ENCODE assay signal across 25 mouse cellular contexts in genomic region chr3:157627407-157627806, GRCm38 (mm10).
DNase-seq lines count a peak whose midpoint lies in the region; ATAC-seq and TF ChIP-seq lines count a peak whose summit lies in the region.
"Had no signal": no experiment of that assay in that cellular context is flagged by ENCODE, and none has a peak within 500 bp of the region (broad histone marks: within the 10 kb centered on the region; RNA-seq: fewer than 3 reads in every experiment).

No protein-coding gene starts in this region.

- no peak overlapping the region for H3K4me2 ChIP-seq in liver, embryonic 16.5 days (ENCODE audit: low read depth, low read length)
- H3K4me2 ChIP-seq: intestine, embryonic 15.5 days; liver, embryonic 15.5 days; midbrain, embryonic 13.5 days; neural tube, embryonic 15.5 days had no signal

- TF ChIP-seq EP300 in MEL (IDR thresholded peaks at IDR 0.05; ENCODE audit: low read depth in 1 of 2, low read length in 2 of 2) = no peak

- H3K9ac ChIP-seq in liver, embryonic 16.5 days (ENCODE audit: low read depth, low read length) = no peak overlapping the region
- H3K9ac ChIP-seq in MEL (ENCODE audit: control insufficient read depth, low read depth, low read length, poor library complexity, severe bottlenecking) = no peak overlapping the region
- H3K9ac ChIP-seq: intestine, embryonic 15.5 days; liver, embryonic 15.5 days; midbrain, embryonic 13.5 days; neural tube, embryonic 15.5 days had no signal

- DNase-seq in liver (no peak), MEL (ENCODE audit: low read depth, low spot score) (peak; percentile 24)
- DNase-seq in splenic B cell, adult 2 months (ENCODE audit: low read depth, low spot score) = peak; percentile 10
- no peak for DNase-seq in gastrocnemius, postnatal 25 days
- no peak for DNase-seq in kidney, postnatal 36 days
- DNase-seq: adrenal gland, postnatal 10 days; B cell, adult 2 months; cerebellum, adult 2 months; cerebellum, postnatal 25 days; embryo, embryonic 11 days; kidney, adult 9 months; kidney, postnatal 4 days had no signal

- 16% methylated on average over 3 of the region's 3 CpGs for WGBS in liver, embryonic 16.5 days (ENCODE audit: insufficient replicate concordance)

- no peaks in the 10 kb centered on the region for H3K9me3 ChIP-seq in liver, embryonic 16.5 days (replicated peaks; ENCODE audit: control insufficient read depth, low read length)
- H3K9me3 ChIP-seq in MEL (replicated peaks; ENCODE audit: insufficient read depth, low read length) = no peaks in the 10 kb centered on the region
- H3K9me3 ChIP-seq in megakaryocyte, embryonic 14.5 days = no peaks in the 10 kb centered on the region
- H3K9me3 ChIP-seq: heart, embryonic 10.5 days; hindbrain, embryonic 10.5 days; intestine, embryonic 15.5 days; liver, embryonic 15.5 days; midbrain, embryonic 13.5 days; neural tube, embryonic 15.5 days had no signal

- H3K4me3 ChIP-seq in liver, embryonic 16.5 days (ENCODE audit: low read depth, low read length) = no peak overlapping the region
- H3K4me3 ChIP-seq in MEL (ENCODE audit: control insufficient read depth in 1 of 2, insufficient read depth in 1 of 2, low read depth in 2 of 2, low read length in 2 of 2) = no peak overlapping the region
- H3K4me3 ChIP-seq in megakaryocyte, embryonic 14.5 days (replicated peaks) = peak overlapping the region; percentile 9
- H3K4me3 ChIP-seq: heart, embryonic 10.5 days; hindbrain, embryonic 10.5 days; intestine, embryonic 15.5 days; left cerebral cortex, adult 2 months; liver, embryonic 15.5 days; midbrain, embryonic 13.5 days; neural tube, embryonic 15.5 days had no signal

- no peaks in the 10 kb centered on the region for H3K4me1 ChIP-seq in liver, embryonic 16.5 days (ENCODE audit: control insufficient read depth, low read depth, low read length)
- peaks cover 0 to 5% of the 10 kb centered on the region in 2 experiments; a peak in 3 of 4 replicates for H3K4me1 ChIP-seq in MEL (ENCODE audit: control insufficient read depth in 1 of 2, insufficient read depth in 2 of 2, low read length in 2 of 2)
- peaks cover 58% of the 10 kb centered on the region for H3K4me1 ChIP-seq in megakaryocyte, embryonic 14.5 days
- H3K4me1 ChIP-seq: heart, embryonic 10.5 days; hindbrain, embryonic 10.5 days; intestine, embryonic 15.5 days; midbrain, embryonic 13.5 days; neural tube, embryonic 15.5 days had no signal

- no peaks in the 10 kb centered on the region for H3K36me3 ChIP-seq in liver, embryonic 16.5 days (ENCODE audit: control insufficient read depth, insufficient read depth)
- peaks cover 0 to 16% of the 10 kb centered on the region in 2 experiments; a peak in 2 of 4 replicates for H3K36me3 ChIP-seq in MEL (ENCODE audit: control insufficient read depth in 1 of 2, insufficient read depth in 2 of 2, low read length in 2 of 2)
- H3K36me3 ChIP-seq in megakaryocyte, embryonic 14.5 days (replicated peaks; ENCODE audit: low read length) = peaks cover 43% of the 10 kb centered on the region
- H3K36me3 ChIP-seq in splenic B cell, adult 2 months (ENCODE audit: control insufficient read depth, insufficient read depth, low read length, poor library complexity, severe bottlenecking) = no peaks in the 10 kb centered on the region
- H3K36me3 ChIP-seq: heart, embryonic 10.5 days; hindbrain, embryonic 10.5 days; intestine, embryonic 15.5 days; liver, embryonic 15.5 days; midbrain, embryonic 13.5 days; neural tube, embryonic 15.5 days had no signal

- ATAC-seq in liver, embryonic 16.5 days (ENCODE audit: low read depth) = 0 out of 2 replicates have a peak, but pooled peaks have one; percentile 21
- ATAC-seq: forebrain, embryonic 16.5 days; hindbrain, embryonic 16.5 days; intestine, embryonic 15.5 days; lung, postnatal 0 days; midbrain, embryonic 13.5 days had no signal

- no peak for TF ChIP-seq RAD21 in MEL (IDR thresholded peaks at IDR 0.05; ENCODE audit: low read depth, low read length)

- H3K79me2 ChIP-seq in MEL (ENCODE audit: control insufficient read depth, insufficient read depth, low read length, poor library complexity) = no peaks in the 10 kb centered on the region

- TF ChIP-seq POLR2A in MEL (IDR thresholded peaks at IDR 0.05; ENCODE audit: control insufficient read depth in 1 of 2, insufficient read depth in 1 of 2, low read depth in 1 of 2, low read length in 2 of 2, poor library complexity in 1 of 2) = no peak

- no peak for TF ChIP-seq CTCF in MEL (IDR thresholded peaks at IDR 0.05 in 2 of 3, conservative IDR thresholded peaks at IDR 0.05 in 1 of 3; ENCODE audit: control insufficient read depth in 1 of 3, insufficient read depth in 1 of 3, low read depth in 2 of 3, low read length in 3 of 3, poor library complexity in 1 of 3, severe bottlenecking in 1 of 3)

- no peak overlapping the region for H3K27ac ChIP-seq in liver, embryonic 16.5 days (ENCODE audit: low read length)
- no peak overlapping the region for H3K27ac ChIP-seq in MEL (ENCODE audit: control insufficient read depth, low read depth, low read length)
- H3K27ac ChIP-seq: heart, embryonic 10.5 days; hindbrain, embryonic 10.5 days; intestine, embryonic 15.5 days; left cerebral cortex, adult 2 months; liver, embryonic 15.5 days; macrophage; midbrain, embryonic 13.5 days; neural tube, embryonic 15.5 days had no signal

- no peaks in the 10 kb centered on the region for H3K27me3 ChIP-seq in liver, embryonic 16.5 days (ENCODE audit: control insufficient read depth, insufficient read depth, low read depth, low read length)
- no peaks in the 10 kb centered on the region for H3K27me3 ChIP-seq in MEL (ENCODE audit: control insufficient read depth in 1 of 2, insufficient read depth in 2 of 2, low read length in 2 of 2)
- no peaks in the 10 kb centered on the region for H3K27me3 ChIP-seq in megakaryocyte, embryonic 14.5 days (replicated peaks)
- H3K27me3 ChIP-seq in splenic B cell, adult 2 months (ENCODE audit: control insufficient read depth, insufficient read depth, low read length, poor library complexity, severe bottlenecking) = no peaks in the 10 kb centered on the region
- H3K27me3 ChIP-seq: intestine, embryonic 15.5 days; liver, embryonic 15.5 days; midbrain, embryonic 13.5 days; neural tube, embryonic 15.5 days had no signal

TF ChIP-seq in MEL, 35 proteins besides CTCF, POLR2A, EP300 and RAD21:
- TF ChIP-seq MAZ (IDR thresholded peaks at IDR 0.05; ENCODE audit: low read depth, low read length) (no peak), MEF2A (IDR thresholded peaks at IDR 0.05; ENCODE audit: extremely low read depth, insufficient replicate concordance, low read depth, low read length, poor library complexity, severe bottlenecking) (no peak), MXI1 (IDR thresholded peaks at IDR 0.05; ENCODE audit: low read depth, low read length) (no peak), HCFC1 (IDR thresholded peaks at IDR 0.05; ENCODE audit: low read depth, low read length) (no peak), MYC (IDR thresholded peaks at IDR 0.05; ENCODE audit: low read depth, low read length) (no peak), NRF1 (IDR thresholded peaks at IDR 0.05; ENCODE audit: insufficient read depth, low read depth, low read length, poor library complexity, severe bottlenecking) (no peak), BHLHE40 (IDR thresholded peaks at IDR 0.05; ENCODE audit: borderline replicate concordance, low read depth, low read length) (no peak), ZKSCAN1 (IDR thresholded peaks at IDR 0.05; ENCODE audit: low read depth, low read length) (no peak), TBP (IDR thresholded peaks at IDR 0.05; ENCODE audit: low read depth, low read length) (no peak), JUND (IDR thresholded peaks at IDR 0.05; ENCODE audit: low read depth, low read length) (no peak), SMC3 (IDR thresholded peaks at IDR 0.05; ENCODE audit: low read depth, low read length) (no peak), ZC3H11A (IDR thresholded peaks at IDR 0.05; ENCODE audit: low read depth, low read length) (no peak), SIN3A (IDR thresholded peaks at IDR 0.05; ENCODE audit: low read length) (no peak), E2F4 (IDR thresholded peaks at IDR 0.05; ENCODE audit: borderline replicate concordance, low read depth, low read length) (no peak), CHD1 (IDR thresholded peaks at IDR 0.05; ENCODE audit: low read depth, low read length) (no peak), KAT2A (conservative IDR thresholded peaks at IDR 0.05; ENCODE audit: low read depth, low read length) (no peak), CHD2 (IDR thresholded peaks at IDR 0.05; ENCODE audit: low read length) (no peak)

Comparison
In these comparisons a context has a peak if more than half of its experiments do, and no peak if none do; other contexts are left out.
1. DNase-seq: peak in MEL (single experiment) and splenic B cell, adult 2 months (single experiment); none in liver (single experiment), gastrocnemius, postnatal 25 days (single experiment) and kidney, postnatal 36 days (0 of 2).